Mouse (Mus musculus): ENCODE measurements around the gene Phox2a. TPM values are rescaled to one million over a fixed set of nuclear protein-coding genes. Genes with fewer than 3 reads are reported as not detected.

Phox2a gene
- polyA plus RNA-seq, 1 experiment from 2014 or later, result 0.19 TPM

Other genes starting within 250 kb of the Phox2a start
- gene Art2b, start 232.7 kb upstream of the Phox2a start, polyA plus RNA-seq (2015; fragmentation: Nextera tagmentation; extraction: Ambion mirVana), result not detected in 2 replicates
- 67.2 and 69.0 TPM in 2 replicates for gene Clpb, start 154.7 kb upstream of the Phox2a start, polyA plus RNA-seq (2015; fragmentation: Nextera tagmentation; extraction: Ambion mirVana)
- 44.2 and 55.6 TPM in 2 replicates for gene Inppl1, start 19.9 kb downstream of the Phox2a start, polyA plus RNA-seq (2015; fragmentation: Nextera tagmentation; extraction: Ambion mirVana)
- gene Folr2, start 38.9 kb downstream of the Phox2a start, polyA plus RNA-seq (2015; fragmentation: Nextera tagmentation; extraction: Ambion mirVana), result 1.3 and 1.9 TPM in 2 replicates
- 76.3 and 77.8 TPM in 2 replicates for gene Anapc15, start 45.4 kb downstream of the Phox2a start, polyA plus RNA-seq (2015; fragmentation: Nextera tagmentation; extraction: Ambion mirVana)
- 82.5 and 98.0 TPM in 2 replicates for gene Folr1, start 52.5 kb downstream of the Phox2a start, polyA plus RNA-seq (2015; fragmentation: Nextera tagmentation; extraction: Ambion mirVana)
- gene Lamtor1, start 87.6 kb downstream of the Phox2a start, polyA plus RNA-seq (2015; fragmentation: Nextera tagmentation; extraction: Ambion mirVana), result 174 and 183 TPM in 2 replicates
- gene Tomt, start 88.0 kb downstream of the Phox2a start, polyA plus RNA-seq (2015; fragmentation: Nextera tagmentation; extraction: Ambion mirVana), result 0.33 and 0.59 TPM in 2 replicates
- gene Lrrc51, start 115.6 kb downstream of the Phox2a start, polyA plus RNA-seq (2015; fragmentation: Nextera tagmentation; extraction: Ambion mirVana), result 10.8 and 13.9 TPM in 2 replicates
- 72.1 and 75.6 TPM in 2 replicates for gene Numa1, start 115.8 kb downstream of the Phox2a start, polyA plus RNA-seq (2015; fragmentation: Nextera tagmentation; extraction: Ambion mirVana)
- 3.0 and 3.3 TPM in 2 replicates for gene Il18bp, start 200.4 kb downstream of the Phox2a start, polyA plus RNA-seq (2015; fragmentation: Nextera tagmentation; extraction: Ambion mirVana)
- gene Rnf121, start 247.2 kb downstream of the Phox2a start, polyA plus RNA-seq (2015; fragmentation: Nextera tagmentation; extraction: Ambion mirVana), result 32.7 and 34.1 TPM in 2 replicates
- gene Xndc1, start 247.2 kb downstream of the Phox2a start, polyA plus RNA-seq (2015; fragmentation: Nextera tagmentation; extraction: Ambion mirVana), result 34.4 and 37.5 TPM in 2 replicates
- gene Xntrpc, start 247.4 kb downstream of the Phox2a start, polyA plus RNA-seq (2015; fragmentation: Nextera tagmentation; extraction: Ambion mirVana), result 0.99 and 1.4 TPM in 2 replicates